Mouse (Mus musculus) heart, embryonic 14.5 days (tissue): Measurements from ENCODE around the gene Aox1. TPM values are rescaled to one million over a fixed set of nuclear protein-coding genes. Genes with fewer than 3 reads are reported as not detected.

Source experiments
- ATAC-seq: fragments of 200-750 bp; cut with Nextera tagmentation; 2 replicates; pipeline ENCODE4 v1.8.0; 2017; ENCODE audit warnings: low read depth, moderate TSS enrichment; ENCODE audit not compliant: insufficient number of reproducible peaks, insufficient read depth, low FRiP score
- H3K27ac ChIP-seq, 2 experiments: fragments of 200-500 bp in 1 of 2; fragments of 300-500 bp in 1 of 2; sonication (generic) in 1 of 2; replicated peaks in 1 of 2; 2 replicates each; pipeline ENCODE4 v1.5.1; 2012 to 2014; ENCODE audit warnings: low read depth in 2 of 2, low read length in 2 of 2, control low read depth in 1 of 2, mild to moderate bottlenecking in 1 of 2, mixed read lengths in 1 of 2; ENCODE audit not compliant: control insufficient read depth in 1 of 2, insufficient read depth in 1 of 2
- H3K27me3 ChIP-seq: fragments of 300-500 bp; sonication (generic); 2 replicates; pipeline ENCODE4 v1.6.1; 2014; ENCODE audit warnings: mild to moderate bottlenecking, low read length, control low read depth; ENCODE audit not compliant: control insufficient read depth, insufficient read depth
- H3K36me3 ChIP-seq: fragments of 300-500 bp; sonication (generic); 2 replicates; pipeline ENCODE4 v1.6.1; 2014; ENCODE audit warnings: mild to moderate bottlenecking, control low read depth, low read length, mixed read lengths; ENCODE audit not compliant: control insufficient read depth, insufficient read depth
- H3K4me1 ChIP-seq, 2 experiments: fragments of 200-500 bp in 1 of 2; fragments of 300-500 bp in 1 of 2; sonication (generic) in 1 of 2; 2 replicates each; pipeline ENCODE4 v1.6.1; 2012 to 2014; ENCODE audit warnings: low read length in 2 of 2, control low read depth in 1 of 2, mixed read lengths in 1 of 2; ENCODE audit not compliant: control insufficient read depth in 2 of 2, insufficient read depth in 2 of 2
- H3K4me2 ChIP-seq: fragments of 300-500 bp; sonication (generic); 2 replicates; pipeline ENCODE4 v1.6.1; 2014; ENCODE audit warnings: mild to moderate bottlenecking, low read length
- H3K4me3 ChIP-seq, 2 experiments: fragments of 200-500 bp in 1 of 2; fragments of 300-500 bp in 1 of 2; sonication (generic) in 1 of 2; 2 replicates each; pipeline ENCODE4 v1.5.1; 2012 to 2014; ENCODE audit warnings: low read length in 2 of 2, mild to moderate bottlenecking in 2 of 2, control low read depth in 1 of 2, low read depth in 1 of 2, moderate library complexity in 1 of 2; ENCODE audit not compliant: control insufficient read depth in 1 of 2, insufficient read depth in 1 of 2
- H3K9ac ChIP-seq: fragments of 300-500 bp; sonication (generic); 2 replicates; pipeline ENCODE4 v1.6.1; 2014; ENCODE audit warnings: mild to moderate bottlenecking, low read length
- H3K9me3 ChIP-seq: fragments of 300-500 bp; sonication (generic); 2 replicates; pipeline ENCODE4 v1.6.1; 2016; ENCODE audit warnings: low read length, control low read depth; ENCODE audit not compliant: control insufficient read depth
- WGBS: fragments of 180-500 bp; shearing (Covaris S2); extraction: QIAGEN DNeasy Blood & Tissue Kit; methylation state at CpG from one replicate; pipeline ENCODE4 v1.1.7; 2014; 5-methylcytosine and 5-hydroxymethylcytosine counted together
- polyA plus RNA-seq: library from polyadenylated mRNA; unstranded; fragments of >200 nt; fragmentation: Nextera tagmentation; extraction: Ambion mirVana; gene quantifications from 2 replicates; pipeline ENCODE4 v1.2.1, GENCODE M21; 2014

Aox1 gene
- polyA plus RNA-seq, 1 experiment from 2014 or later, result 0.89 TPM

GRCm38 (mm10) chr1:58065151-58065550 is 35.4 kb downstream of the Aox1 start:
- Histone ChIP-seq H3K27ac (no peak overlapping the region), H3K9ac (no peak overlapping the region), H3K4me3 (no peak overlapping the region), H3K9me3 (no peaks in the 10 kb centered on the region), H3K4me2 (no peak overlapping the region), H3K27me3 (no peaks in the 10 kb centered on the region), H3K36me3 (no peaks in the 10 kb centered on the region), H3K4me1 (no peaks in the 10 kb centered on the region)
- ATAC-seq, result no peak
- WGBS, result 86% methylated on average over 5 of the region's 5 CpGs

GRCm38 (mm10) chr1:58065606-58066005 is 35.9 kb downstream of the Aox1 start:
- Histone ChIP-seq H3K9me3 (no peaks in the 10 kb centered on the region), H3K36me3 (no peaks in the 10 kb centered on the region), H3K9ac (no peak overlapping the region), H3K27me3 (no peaks in the 10 kb centered on the region), H3K27ac (no peak overlapping the region), H3K4me1 (no peaks in the 10 kb centered on the region), H3K4me3 (no peak overlapping the region), H3K4me2 (no peak overlapping the region)
- no peak for ATAC-seq
- WGBS, result 77% methylated on average over 3 of the region's 3 CpGs

GRCm38 (mm10) chr1:58069181-58069580 is 39.5 kb downstream of the Aox1 start:
- no peak overlapping the region for H3K27ac ChIP-seq
- 83% methylated on average over 6 of the region's 6 CpGs for WGBS
- H3K9me3 ChIP-seq, result no peaks in the 10 kb centered on the region
- H3K4me2 ChIP-seq, result no peak overlapping the region
- no peak overlapping the region for H3K4me3 ChIP-seq
- no peak for ATAC-seq
- H3K27me3 ChIP-seq, result no peaks in the 10 kb centered on the region
- H3K4me1 ChIP-seq, result peaks cover 0 to 2% of the 10 kb centered on the region in 2 experiments; a peak in 1 of 4 replicates
- H3K9ac ChIP-seq, result no peak overlapping the region
- no peaks in the 10 kb centered on the region for H3K36me3 ChIP-seq

GRCm38 (mm10) chr1:58070091-58070490 is 40.4 kb downstream of the Aox1 start:
- Histone ChIP-seq H3K4me1 (peaks cover 0 to 2% of the 10 kb centered on the region in 2 experiments; a peak in 1 of 4 replicates), H3K27ac (no peak overlapping the region), H3K36me3 (no peaks in the 10 kb centered on the region), H3K4me3 (no peak overlapping the region), H3K4me2 (no peak overlapping the region), H3K9ac (no peak overlapping the region), H3K9me3 (no peaks in the 10 kb centered on the region), H3K27me3 (no peaks in the 10 kb centered on the region)
- 87% methylated on average over 11 of the region's 11 CpGs for WGBS
- ATAC-seq, result no peak

GRCm38 (mm10) chr1:58071006-58071405 is 41.3 kb downstream of the Aox1 start:
- H3K9ac ChIP-seq, result no peak overlapping the region
- no peak overlapping the region for H3K4me3 ChIP-seq
- no peaks in the 10 kb centered on the region for H3K36me3 ChIP-seq
- 69% methylated on average over 9 of the region's 9 CpGs for WGBS
- peaks cover 0 to 2% of the 10 kb centered on the region in 2 experiments; a peak in 1 of 4 replicates for H3K4me1 ChIP-seq
- no peaks in the 10 kb centered on the region for H3K9me3 ChIP-seq
- H3K27me3 ChIP-seq, result no peaks in the 10 kb centered on the region
- no peak overlapping the region for H3K27ac ChIP-seq
- no peak for ATAC-seq
- no peak overlapping the region for H3K4me2 ChIP-seq

GRCm38 (mm10) chr1:58071509-58071908 is 41.8 kb downstream of the Aox1 start:
- Histone ChIP-seq H3K27me3 (no peaks in the 10 kb centered on the region), H3K27ac (no peak overlapping the region), H3K36me3 (no peaks in the 10 kb centered on the region), H3K4me3 (no peak overlapping the region), H3K4me2 (no peak overlapping the region), H3K9ac (no peak overlapping the region), H3K9me3 (no peaks in the 10 kb centered on the region), H3K4me1 (peaks cover 0 to 2% of the 10 kb centered on the region in 2 experiments; a peak in 1 of 4 replicates)
- no peak for ATAC-seq
- 77% methylated on average over 1 of the region's 1 CpGs for WGBS

GRCm38 (mm10) chr1:58072416-58072815 is 42.7 kb downstream of the Aox1 start:
- ATAC-seq, result no peak
- Histone ChIP-seq H3K27me3 (no peaks in the 10 kb centered on the region), H3K4me2 (no peak overlapping the region), H3K9ac (no peak overlapping the region), H3K4me3 (no peak overlapping the region), H3K9me3 (no peaks in the 10 kb centered on the region), H3K27ac (no peak overlapping the region), H3K4me1 (peaks cover 0 to 2% of the 10 kb centered on the region in 2 experiments; a peak in 1 of 4 replicates), H3K36me3 (no peaks in the 10 kb centered on the region)
- WGBS, result 60% methylated on average over 2 of the region's 2 CpGs

- no peak for ATAC-seq
- Histone ChIP-seq H3K9ac (no peak overlapping the region), H3K9me3 (no peaks in the 10 kb centered on the region), H3K4me2 (no peak overlapping the region), H3K27me3 (no peaks in the 10 kb centered on the region), H3K27ac (no peak overlapping the region), H3K4me3 (no peak overlapping the region), H3K36me3 (no peaks in the 10 kb centered on the region), H3K4me1 (peaks cover 0 to 2% of the 10 kb centered on the region in 2 experiments; a peak in 1 of 4 replicates)
- 71% methylated on average over 12 of the region's 12 CpGs for WGBS
These were observed 43.4 kb downstream of the Aox1 start for GRCm38 (mm10) chr1:58072991-58073730.
